Mouse (Mus musculus) brain, embryonic 14.5 days (tissue): ENCODE measurements around the gene AL732309.1.

ENCODE experiments used
- CTCF ChIP-seq: fragments of 200-500 bp; IDR thresholded peaks from 2 replicates; pipeline ENCODE4 v1.5.1; 2012; ENCODE audit warnings: inconsistent platforms, mild to moderate bottlenecking, moderate library complexity, borderline replicate concordance; ENCODE audit not compliant: insufficient read depth, insufficient read length; ENCODE audit errors: extremely low read depth
- POLR2A ChIP-seq: fragments of 200-500 bp; IDR thresholded peaks from 2 replicates; pipeline ENCODE4 v1.6.1; 2012; ENCODE audit warnings: mild to moderate bottlenecking, inconsistent platforms, borderline replicate concordance; ENCODE audit not compliant: poor library complexity, insufficient read depth, insufficient read length, severe bottlenecking; ENCODE audit errors: extremely low read depth

GRCm38 (mm10) chr2:25241438-25241775, 5.3 kb downstream of the AL732309.1 start:
- TF ChIP-seq CTCF: no peak
- TF ChIP-seq POLR2A: no peak
